Mouse (Mus musculus): ENCODE results near the gene Chdh.

GRCm38 (mm10) chr14:29976927-29977326 is 31.9 kb upstream of the Chdh start:
- TF ChIP-seq CTCF (IDR thresholded peaks at IDR 0.05; ENCODE audit: extremely low read depth, insufficient read depth, low read length), result no peak
- no peak for TF ChIP-seq POLR2A (IDR thresholded peaks at IDR 0.05; ENCODE audit: extremely low read depth, insufficient read depth, low read length)
